Mouse (Mus musculus): Measurements from ENCODE around the gene 2310011J03Rik.

DNA sequence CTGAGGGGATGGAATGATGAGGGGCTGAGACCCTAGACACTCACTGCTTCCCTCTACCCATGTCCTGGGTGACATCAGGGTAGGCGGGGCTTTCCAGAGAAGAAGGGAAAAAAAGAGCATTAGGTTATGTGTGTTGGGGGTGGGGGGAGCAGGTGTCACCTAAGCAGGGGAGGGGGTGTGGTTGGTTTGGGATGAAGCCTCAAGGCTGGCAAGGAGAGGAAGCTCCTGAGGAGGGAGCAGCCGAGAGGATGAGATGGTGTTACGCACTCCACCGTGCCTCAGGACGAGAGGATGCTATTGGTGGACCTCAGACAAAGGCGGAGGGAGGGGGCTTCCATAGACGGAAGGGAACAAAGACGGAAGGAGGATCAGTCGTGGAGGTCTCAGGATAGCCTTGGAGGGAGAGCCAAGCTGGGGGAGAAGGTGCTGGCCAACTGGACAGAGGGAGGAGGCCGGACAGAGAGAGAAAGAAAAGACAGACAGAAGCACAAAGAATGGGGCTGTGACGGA is 19.6 kb downstream of the 2310011J03Rik start:
- no peak for TF ChIP-seq CTCF (IDR thresholded peaks at IDR 0.05; ENCODE audit: low read depth, low read length)
- TF ChIP-seq POLR2A (IDR thresholded peaks at IDR 0.05; ENCODE audit: borderline replicate concordance, low read depth, low read length), result no peak
